In the genomic region with DNA sequence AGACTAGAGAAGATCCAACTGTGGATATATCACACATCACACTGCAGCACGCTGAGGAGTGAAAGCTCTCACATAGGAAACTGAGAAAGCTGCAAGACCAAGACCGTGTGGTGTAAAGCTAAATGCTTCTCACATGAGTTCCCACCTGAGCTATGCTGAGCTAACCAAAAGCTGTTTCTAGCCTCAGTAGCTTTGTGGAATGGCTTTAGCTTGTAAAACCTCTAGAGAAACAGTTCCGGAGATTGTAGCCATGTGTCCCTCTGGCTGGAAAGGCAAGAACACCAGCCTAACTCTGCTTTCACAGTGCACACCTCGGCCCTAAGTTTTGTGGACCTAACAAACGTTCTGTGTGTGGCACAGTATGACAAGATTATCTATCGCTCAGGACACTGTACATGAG, we compare ENCODE assay signal across 18 mouse cellular contexts.
A peak's percentile ranks its signal among the peaks of the same experiment; 100 is the strongest.
DNase-seq lines count a peak whose midpoint lies in the region; ATAC-seq and TF ChIP-seq lines count a peak whose summit lies in the region.
"Had no signal": no experiment of that assay in that cellular context is flagged by ENCODE, and none has a peak within 500 bp of the region (broad histone marks: within the 10 kb centered on the region; RNA-seq: fewer than 3 reads in every experiment).

No protein-coding gene starts in this region.

- 37% methylated on average over 6 of the region's 6 CpGs for WGBS in heart, embryonic 13.5 days
- 75% methylated on average over 6 of the region's 6 CpGs for WGBS in neural tube, embryonic 12.5 days
- WGBS in hindbrain, postnatal 0 days = 49% methylated on average over 6 of the region's 6 CpGs
- WGBS in stomach, postnatal 0 days = 39% methylated on average over 6 of the region's 6 CpGs

- TF ChIP-seq CTCF in hindbrain, postnatal 0 days (IDR thresholded peaks at IDR 0.05; ENCODE audit: low read depth) = no peak
- TF ChIP-seq CTCF in stomach, postnatal 0 days (IDR thresholded peaks at IDR 0.05; ENCODE audit: low read depth) = no peak

- TF ChIP-seq EP300 in stomach, postnatal 0 days (optimal IDR thresholded peaks at IDR 0.05) = no peak

- H3K4me3 ChIP-seq in heart, embryonic 13.5 days = no peak overlapping the region
- no peak overlapping the region for H3K4me3 ChIP-seq in neural tube, embryonic 12.5 days
- H3K4me3 ChIP-seq in hindbrain, postnatal 0 days (ENCODE audit: low read length) = peak overlapping the region; percentile 55
- no peak overlapping the region for H3K4me3 ChIP-seq in stomach, postnatal 0 days (ENCODE audit: low read depth, low read length)

- H3K27me3 ChIP-seq in heart, embryonic 13.5 days (replicated peaks) = 0 out of 2 replicates have a peak, but pooled peaks cover 3% of the 10 kb centered on the region
- H3K27me3 ChIP-seq in neural tube, embryonic 12.5 days (replicated peaks) = no peaks in the 10 kb centered on the region
- no peaks in the 10 kb centered on the region for H3K27me3 ChIP-seq in hindbrain, postnatal 0 days (ENCODE audit: insufficient read depth, low read length)
- H3K27me3 ChIP-seq in stomach, postnatal 0 days (ENCODE audit: control insufficient read depth, insufficient read depth, low read length) = no peaks in the 10 kb centered on the region

- no peak for DNase-seq in heart, postnatal 4 days
- DNase-seq in neural tube, embryonic 10.5 days (ENCODE audit: extremely low spot score, low spot score) = no peak
- no peak for DNase-seq in hindbrain, postnatal 0 days (ENCODE audit: low spot score)
- no peak for DNase-seq in stomach, postnatal 0 days (ENCODE audit: low spot score)
- DNase-seq in adrenal gland, postnatal 10 days = no peak
- no peak for DNase-seq in thymus, postnatal 10 days (ENCODE audit: low spot score in 2 of 2)
- DNase-seq: adrenal gland, postnatal 14 days; cerebellum, adult 11-12 months; embryo, embryonic 11 days; gastrocnemius, postnatal 25 days; left cerebral cortex, postnatal 4 days; right cerebral cortex, adult 18-20 months; thymus, adult 18-20 months had no signal

- no peak overlapping the region for H3K27ac ChIP-seq in heart, embryonic 13.5 days (replicated peaks)
- no peak overlapping the region for H3K27ac ChIP-seq in neural tube, embryonic 12.5 days
- H3K27ac ChIP-seq in hindbrain, postnatal 0 days = no peak overlapping the region
- no peak overlapping the region for H3K27ac ChIP-seq in stomach, postnatal 0 days (replicated peaks)
- H3K27ac ChIP-seq: kidney, postnatal 0 days had no signal

- peak overlapping the region; percentile 94 for H3K4me2 ChIP-seq in heart, embryonic 13.5 days
- peak overlapping the region; percentile 93; the same call in 1 of the 2 replicates for H3K4me2 ChIP-seq in neural tube, embryonic 12.5 days (replicated peaks)
- H3K4me2 ChIP-seq in hindbrain, postnatal 0 days (ENCODE audit: low read depth, low read length) = peak overlapping the region; percentile 97
- peak overlapping the region; percentile 17; the same call in 1 of the 2 replicates for H3K4me2 ChIP-seq in stomach, postnatal 0 days (replicated peaks; ENCODE audit: low read depth)
- H3K4me2 ChIP-seq: lung, embryonic 14.5 days had no signal

- no peak overlapping the region for H3K9ac ChIP-seq in heart, embryonic 13.5 days
- H3K9ac ChIP-seq in neural tube, embryonic 12.5 days = no peak overlapping the region
- H3K9ac ChIP-seq in hindbrain, postnatal 0 days (replicated peaks; ENCODE audit: low read length) = peak overlapping the region; percentile 18; the same call in 1 of the 2 replicates
- no peak overlapping the region for H3K9ac ChIP-seq in stomach, postnatal 0 days (ENCODE audit: low read length)
- H3K9ac ChIP-seq: lung, embryonic 14.5 days had no signal

- H3K36me3 ChIP-seq in heart, embryonic 13.5 days = no peaks in the 10 kb centered on the region
- no peaks in the 10 kb centered on the region for H3K36me3 ChIP-seq in neural tube, embryonic 12.5 days
- H3K36me3 ChIP-seq in hindbrain, postnatal 0 days (ENCODE audit: insufficient read depth, low read length) = no peaks in the 10 kb centered on the region
- no peaks in the 10 kb centered on the region for H3K36me3 ChIP-seq in stomach, postnatal 0 days (ENCODE audit: control insufficient read depth, insufficient read depth, low read length)

- no peak for ATAC-seq in heart, embryonic 13.5 days (ENCODE audit: extremely low read depth, insufficient number of reproducible peaks, low FRiP score, low TSS enrichment)
- no peak for ATAC-seq in neural tube, embryonic 12.5 days (ENCODE audit: low FRiP score, low read depth)
- ATAC-seq in hindbrain, postnatal 0 days = no peak
- ATAC-seq in stomach, postnatal 0 days (ENCODE audit: low FRiP score, low TSS enrichment) = no peak
- ATAC-seq: inflammation-experienced regulatory T-cells, adult 6 months had no signal

- peaks cover 36% of the 10 kb centered on the region for H3K4me1 ChIP-seq in heart, embryonic 13.5 days
- peaks cover 13% of the 10 kb centered on the region for H3K4me1 ChIP-seq in neural tube, embryonic 12.5 days
- peaks cover 3% of the 10 kb centered on the region; the same call in 1 of the 2 replicates for H3K4me1 ChIP-seq in hindbrain, postnatal 0 days (ENCODE audit: insufficient read depth, low read length)
- H3K4me1 ChIP-seq in stomach, postnatal 0 days (replicated peaks; ENCODE audit: control insufficient read depth, insufficient read depth) = peaks cover 5% of the 10 kb centered on the region; the same call in 1 of the 2 replicates

- no peaks in the 10 kb centered on the region for H3K9me3 ChIP-seq in heart, embryonic 13.5 days
- no peaks in the 10 kb centered on the region for H3K9me3 ChIP-seq in neural tube, embryonic 12.5 days
- H3K9me3 ChIP-seq in hindbrain, postnatal 0 days (ENCODE audit: low read length) = no peaks in the 10 kb centered on the region
- H3K9me3 ChIP-seq in stomach, postnatal 0 days (ENCODE audit: control insufficient read depth, low read length) = no peaks in the 10 kb centered on the region

Comparison
In these comparisons a context has a peak if more than half of its experiments do, and no peak if none do; other contexts are left out.
1. H3K4me2 ChIP-seq: peak in every context shown above with its lines; median percentile 97 in hindbrain, postnatal 0 days; 94 in heart, embryonic 13.5 days; 93 in neural tube, embryonic 12.5 days; 17 in stomach, postnatal 0 days.